Mouse (Mus musculus) hematopoietic stem cell, adult 5-6 weeks (primary cell): ENCODE data around the gene Asap2. TPM values are rescaled to one million over a fixed set of nuclear protein-coding genes. Genes with fewer than 3 reads are reported as not detected.

Experiments used
- ATAC-seq, 2 experiments: fragments of 125-278 bp in 1 of 2; replicated peaks in 1 of 2; 2 replicates each; pipeline ENCODE4 v1.8.0; 2016 to 2017; ENCODE audit warnings: inconsistent platforms in 2 of 2, mild to moderate bottlenecking in 2 of 2, moderate number of reproducible peaks in 2 of 2, low read depth in 1 of 2, moderate TSS enrichment in 1 of 2; ENCODE audit not compliant: low FRiP score in 2 of 2, poor library complexity in 2 of 2, severe bottlenecking in 2 of 2, insufficient read depth in 1 of 2, low TSS enrichment in 1 of 2
- total RNA-seq: library from RNA; stranded (forward); fragments of 172-1452, 232-1000 nt; gene quantifications from 2 replicates; pipeline ENCODE4 v1.2.3, GENCODE M21; 2017

Gene Asap2
- total RNA-seq, 1 experiment from 2014 or later: 4.0 TPM

- peak; percentile 95 for ATAC-seq
Observed at GRCm38 (mm10) chr12:21315923-21316868, 325.9 kb downstream of the Asap2 start, which contains the start of gene Iah1. Iah1 (plus strand) TSS chr12:21316389.

GRCm38 (mm10) chr12:21316869-21317265 lies 326.6 kb downstream of the Asap2 start:
- no peak for ATAC-seq

GRCm38 (mm10) chr12:21318143-21318895 lies 328.1 kb downstream of the Asap2 start:
- ATAC-seq: peak; percentile 44 to 69
